Mouse (Mus musculus) granulocyte monocyte progenitor cell, adult 5-6 weeks (primary cell): ENCODE data around the gene Gm17374. TPM values are rescaled to one million over a fixed set of nuclear protein-coding genes. Genes with fewer than 3 reads are reported as not detected.
"Not testable (repeated sequence)": the region's sequence is repeated elsewhere in the genome, so short reads cannot be mapped to it uniquely, and the experiment has no call there.

Source experiments
- ATAC-seq: replicated peaks from 2 replicates; pipeline ENCODE4 v1.8.0; 2016; ENCODE audit warnings: mild to moderate bottlenecking, moderate TSS enrichment, inconsistent platforms; ENCODE audit not compliant: poor library complexity, severe bottlenecking
- total RNA-seq, 2 experiments: library from RNA; stranded (forward) in 1 of 2; stranded (reverse) in 1 of 2; fragments of 200-712, 200-1000 nt in 1 of 2; fragments of >200 nt in 1 of 2; fragmentation: Nextera tagmentation in 1 of 2; gene quantifications; 2 replicates each; pipeline ENCODE4 v1.2.3; 2014 to 2017

Gene Gm17374
- total RNA-seq (2014; fragmentation: Nextera tagmentation) (not detected in 2 replicates), total RNA-seq (2017) (not detected in 2 replicates)

DNA sequence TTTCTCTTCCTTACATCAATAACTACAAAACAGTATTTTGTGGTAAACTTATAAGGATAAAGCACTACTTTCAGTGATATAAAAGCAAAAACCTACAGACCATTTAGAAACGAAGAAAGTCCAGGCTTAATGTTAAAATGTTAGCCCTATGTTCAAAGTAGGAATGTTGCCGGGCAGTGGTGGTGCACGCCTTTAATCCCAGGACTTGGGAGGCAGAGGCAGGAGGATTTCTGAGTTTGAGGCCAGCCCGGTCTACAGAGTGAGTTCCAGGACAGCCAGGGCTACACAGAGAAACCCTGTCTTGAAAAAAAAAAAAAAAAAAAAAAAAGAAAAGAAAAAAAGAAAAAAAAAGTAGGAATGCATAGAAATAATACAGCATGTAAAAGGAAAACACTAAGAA lies at the start of gene Gm17374:
Gene Gm17374 (plus strand): TSS at position 301 of the 400 bp plus-strand sequence.
- not testable (repeated sequence) for ATAC-seq

DNA sequence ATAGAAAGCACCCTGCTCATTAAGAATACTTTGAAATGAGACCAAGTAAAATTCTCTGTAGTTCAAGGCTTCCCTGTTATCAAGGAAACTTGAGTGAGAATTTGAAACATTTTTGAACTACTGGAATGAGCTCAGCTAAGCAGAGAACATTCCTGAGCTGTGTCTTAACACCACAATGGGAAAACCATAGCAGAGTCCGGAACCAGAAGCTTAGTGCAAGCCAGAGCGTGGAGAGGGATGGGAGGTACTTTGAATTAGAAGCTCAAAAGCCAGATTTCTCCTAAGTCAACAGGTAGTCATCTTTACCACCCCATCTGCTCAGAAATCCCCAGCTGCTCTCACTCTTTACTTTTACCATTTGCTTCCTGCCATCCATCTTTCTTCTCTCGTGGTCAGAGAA lies 46.9 kb upstream of the Gm17374 start:
- ATAC-seq = no peak

DNA sequence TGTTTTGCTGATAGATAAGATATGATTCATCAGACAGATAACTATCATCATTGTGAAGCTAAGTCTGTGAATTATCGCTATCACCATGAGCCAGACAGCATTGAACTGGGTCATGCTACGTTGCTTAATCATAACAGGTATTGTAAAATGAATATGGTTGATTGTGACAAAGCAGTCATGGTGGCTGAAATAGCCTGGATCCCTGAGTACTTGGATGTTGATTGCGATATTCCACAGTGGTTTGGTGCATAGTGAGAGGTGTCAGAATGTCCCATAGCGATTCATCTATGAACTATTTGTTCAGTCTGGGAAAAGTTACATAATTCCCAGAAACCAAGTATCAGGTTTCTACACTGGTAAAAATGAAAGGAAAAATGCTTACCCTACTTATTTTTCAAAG lies 44.2 kb upstream of the Gm17374 start:
- no peak for ATAC-seq

DNA sequence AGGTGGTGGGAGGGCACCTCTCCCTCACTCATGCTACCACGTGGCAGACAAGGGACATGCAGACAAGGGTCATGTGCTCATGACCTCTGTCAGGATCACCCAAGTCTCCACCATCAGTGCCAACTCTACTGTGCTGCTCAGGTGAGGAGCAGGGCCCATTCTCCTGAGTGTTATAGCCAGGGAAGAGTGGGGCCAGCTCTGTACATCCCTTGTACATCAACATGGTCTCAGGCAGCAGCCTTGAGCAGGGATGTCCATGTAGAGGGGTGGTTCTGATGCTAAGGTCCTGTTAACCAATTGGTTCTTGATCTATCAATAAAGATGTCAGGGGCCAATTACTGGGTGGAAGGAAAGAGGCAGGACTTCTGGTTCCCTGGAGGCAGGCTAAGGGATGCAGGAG lies 42.9 kb upstream of the Gm17374 start:
- no peak for ATAC-seq

DNA sequence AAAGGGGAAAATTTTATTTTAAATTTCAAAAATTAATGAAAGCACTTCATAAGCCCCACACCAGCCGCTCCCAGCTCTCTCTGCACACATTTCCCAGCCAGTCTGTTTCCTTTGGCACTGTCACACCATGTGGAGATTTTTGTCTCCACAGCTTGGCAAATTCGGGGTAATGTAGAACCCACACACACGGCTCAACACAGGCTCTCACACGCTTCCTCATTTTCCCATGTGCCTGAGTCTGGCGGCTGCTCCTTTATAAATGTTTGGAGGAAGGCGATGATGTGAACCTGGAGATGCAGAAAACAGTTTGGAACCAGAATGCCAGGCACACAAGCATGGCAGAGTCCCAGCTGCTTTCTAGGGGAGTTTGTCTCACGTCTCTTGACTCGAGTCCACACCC lies 38.0 kb upstream of the Gm17374 start:
- ATAC-seq = no peak

DNA sequence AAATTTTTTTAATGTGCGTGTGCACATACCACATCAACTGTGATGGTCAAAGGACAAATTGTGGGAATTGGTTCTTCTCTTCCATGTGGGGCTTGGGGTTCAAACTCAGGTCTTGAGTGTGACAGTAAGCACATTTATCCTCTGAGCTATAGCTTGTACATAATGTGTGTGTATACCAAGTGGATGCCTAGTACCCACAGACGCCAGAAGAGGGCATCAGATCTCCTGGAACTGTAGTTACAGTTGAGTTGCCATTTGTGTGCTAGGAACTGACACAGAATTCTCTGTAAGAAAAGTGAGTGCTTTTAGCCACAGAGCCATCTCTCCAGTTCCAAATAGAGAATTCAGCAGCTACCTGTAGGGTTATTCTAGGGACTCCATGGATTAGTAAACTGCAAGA lies 26.3 kb upstream of the Gm17374 start:
- ATAC-seq = no peak

DNA sequence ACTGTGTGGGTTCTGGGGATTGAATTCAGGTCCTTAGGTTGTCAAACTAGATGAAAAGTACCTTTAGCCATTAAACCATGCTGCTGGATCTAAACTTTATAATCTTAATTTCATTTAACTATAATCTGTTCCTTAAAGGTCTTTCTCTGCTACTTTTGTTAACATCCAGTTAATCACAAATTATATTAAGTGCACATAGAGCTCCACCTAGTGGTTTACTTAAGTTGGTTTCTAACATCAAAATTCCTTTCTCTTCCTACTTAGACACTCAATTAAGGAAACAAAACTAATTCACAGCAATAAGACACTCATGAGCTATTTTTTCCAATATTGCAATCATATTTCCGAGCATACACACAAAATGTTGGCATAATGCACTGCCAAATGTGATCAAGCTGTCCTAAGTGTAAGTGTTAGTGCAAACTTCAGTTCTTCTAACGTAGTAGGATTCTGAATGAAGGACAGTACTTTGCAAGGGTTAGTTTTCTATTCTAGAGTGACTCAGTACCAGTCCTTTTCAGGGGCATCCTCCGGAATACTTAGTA lies 7.4 kb downstream of the Gm17374 start:
- peak; percentile 81 for ATAC-seq

DNA sequence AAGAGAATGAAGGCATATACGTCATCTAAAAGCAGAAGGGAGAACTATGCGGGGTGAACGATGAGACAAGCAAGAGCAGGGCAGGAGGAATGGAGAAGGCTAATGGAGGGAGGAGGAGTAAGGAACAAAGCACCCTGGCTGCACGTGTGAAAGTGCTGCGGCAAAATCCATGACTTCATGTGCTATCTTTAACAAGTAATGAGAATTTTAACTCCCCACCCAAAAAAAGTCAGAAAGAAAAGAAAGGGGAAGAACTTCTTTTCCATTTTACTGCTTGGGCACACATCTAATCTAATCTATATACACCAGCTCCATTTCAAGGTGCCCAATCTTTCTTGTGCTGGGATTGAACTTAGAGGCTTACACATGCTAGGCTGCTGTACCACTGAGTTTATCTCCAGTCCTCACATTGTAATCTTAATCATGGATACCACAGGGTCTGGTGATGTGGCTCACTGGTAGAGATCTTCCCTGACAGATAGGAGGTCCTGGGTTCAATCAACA lies 11.6 kb downstream of the Gm17374 start:
- no peak for ATAC-seq

DNA sequence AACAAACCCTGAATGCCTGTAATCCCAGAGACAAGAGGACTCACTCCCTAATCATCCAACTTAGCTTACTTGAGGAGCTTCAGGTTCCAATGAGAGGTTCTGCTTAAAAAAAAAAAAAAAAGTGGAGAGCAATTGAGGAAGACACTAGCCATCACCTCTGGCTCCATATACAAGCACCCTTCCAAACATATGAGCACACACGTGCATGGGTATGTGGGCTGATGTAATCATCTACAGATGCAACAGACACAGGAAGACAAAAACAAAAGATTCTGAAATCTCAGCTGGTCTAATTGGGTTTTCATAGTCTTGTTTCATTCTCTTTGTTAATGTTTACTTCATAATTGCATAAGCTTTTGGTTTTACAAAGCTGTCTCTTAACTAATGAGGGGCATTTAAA lies 17.2 kb downstream of the Gm17374 start:
- 0 out of 2 replicates have a peak, but pooled peaks have one; percentile 13 for ATAC-seq

DNA sequence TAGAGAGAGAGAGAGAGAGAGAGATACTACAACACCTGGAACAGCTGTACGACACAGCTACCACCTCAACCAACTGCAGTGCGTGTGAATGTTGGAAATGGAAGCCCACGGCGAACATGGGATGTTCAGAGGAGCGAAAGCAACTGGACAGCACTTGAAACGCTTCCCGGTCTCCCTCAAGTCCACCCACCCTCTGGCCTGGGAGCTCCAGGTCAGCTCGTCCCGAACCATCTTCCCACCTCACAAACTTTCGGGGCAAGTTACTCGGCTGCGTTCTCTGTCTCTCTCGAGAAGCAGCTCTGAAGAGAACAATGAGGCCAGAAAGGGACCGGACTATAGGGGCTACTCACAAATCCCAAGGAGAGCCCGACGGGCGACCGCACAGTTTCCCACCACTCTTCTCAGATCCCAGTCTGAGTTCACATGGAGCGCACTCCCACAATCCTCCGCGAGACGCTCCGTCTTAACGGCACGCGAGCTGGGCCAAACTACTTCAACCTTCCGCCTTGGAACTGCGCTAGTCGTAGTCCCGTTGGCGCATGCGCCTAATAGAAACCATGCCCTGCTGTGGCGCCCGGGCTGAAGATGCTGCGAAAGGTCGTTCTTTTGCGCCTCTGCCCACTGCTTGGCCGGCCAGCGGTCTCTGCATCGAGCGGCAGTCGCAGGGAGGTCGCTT lies 18.4 kb downstream of the Gm17374 start, which contains the start of the genes Esf1 and Ndufaf5:
Gene Esf1 (minus strand): TSS at position 438 of the 676 bp plus-strand sequence.
Gene Ndufaf5 (plus strand): TSS at position 523 of the 676 bp plus-strand sequence.
- ATAC-seq = peak; percentile 97

DNA sequence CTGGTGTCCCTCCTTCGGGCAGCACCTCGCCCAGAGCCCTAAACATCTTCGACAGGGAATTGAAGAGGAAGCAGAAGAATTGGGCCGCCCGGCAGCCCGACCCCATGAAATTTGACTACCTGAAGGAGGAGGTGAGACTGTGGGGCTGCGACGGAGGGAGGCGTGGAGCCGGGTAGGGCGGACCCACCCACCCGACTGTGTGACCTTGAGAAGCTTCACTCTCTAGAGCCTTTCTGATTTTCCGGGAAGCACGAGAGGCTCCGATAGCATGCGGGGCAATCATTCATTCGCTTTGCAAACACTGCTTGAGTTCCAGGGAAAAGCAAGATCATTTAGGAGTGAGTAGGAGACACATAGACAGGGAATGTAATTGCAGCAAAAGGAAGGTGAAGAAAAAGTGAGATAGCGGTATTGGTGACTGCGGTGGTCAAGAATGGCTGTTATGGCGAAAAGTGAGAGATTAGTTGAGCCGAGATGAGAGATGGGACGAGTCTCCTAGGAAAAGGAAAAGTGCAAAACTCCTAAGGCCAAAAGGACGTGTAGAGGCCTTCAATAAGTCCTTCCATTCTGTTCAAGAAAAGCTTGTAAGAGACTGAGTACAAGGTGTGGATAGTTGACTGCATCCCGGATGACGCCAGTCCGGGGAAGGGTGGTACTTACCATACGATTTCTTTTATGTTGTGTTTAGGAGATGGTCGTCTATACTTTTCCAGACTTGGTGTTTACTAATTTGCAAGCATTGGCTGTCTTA lies 19.1 kb downstream of the Gm17374 start:
- peak; percentile 73 for ATAC-seq

DNA sequence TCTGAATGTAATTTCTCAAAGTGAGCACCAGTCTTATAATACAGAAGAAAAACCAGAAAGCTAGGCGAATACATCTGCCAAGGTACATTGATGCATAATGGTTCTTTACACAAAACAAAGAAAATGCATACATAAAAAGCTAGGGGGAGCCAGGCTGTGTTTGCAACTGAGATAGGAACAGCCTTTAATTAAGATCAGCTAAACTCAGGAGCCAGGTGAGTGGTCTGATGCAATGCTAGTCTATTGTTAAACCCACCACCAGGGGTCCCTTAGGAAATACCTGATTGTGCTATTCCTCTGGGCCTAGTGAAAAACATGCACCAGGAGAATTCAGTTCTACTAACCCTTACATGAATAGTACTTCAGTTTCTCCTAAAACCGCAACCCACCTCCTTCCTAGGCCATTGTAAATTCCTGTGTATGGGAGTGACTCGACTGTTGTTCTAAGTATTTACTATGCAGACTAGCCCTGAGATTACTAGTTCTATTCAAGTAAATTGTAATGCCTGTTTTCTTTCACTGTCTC lies 33.9 kb downstream of the Gm17374 start:
- not testable (repeated sequence) for ATAC-seq

DNA sequence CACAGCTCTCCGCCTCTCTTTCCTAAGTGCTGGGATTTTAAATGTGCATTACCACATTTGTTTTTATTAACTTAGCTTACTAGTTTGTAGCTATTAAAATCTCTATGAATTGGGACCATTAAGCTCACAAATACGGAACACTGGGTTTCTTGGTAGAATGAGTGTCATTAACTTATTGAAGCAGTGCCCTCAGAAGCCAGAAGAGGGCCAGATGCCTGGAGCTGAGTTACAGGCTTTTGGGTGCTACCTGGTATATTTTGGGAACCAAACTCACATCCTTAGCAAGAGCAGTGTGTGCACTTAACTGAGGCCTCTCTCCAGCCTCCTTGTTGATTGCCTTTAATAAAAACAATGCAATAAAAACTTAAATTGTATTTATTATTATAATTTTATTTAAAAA lies 48.9 kb downstream of the Gm17374 start:
- ATAC-seq = no peak

DNA sequence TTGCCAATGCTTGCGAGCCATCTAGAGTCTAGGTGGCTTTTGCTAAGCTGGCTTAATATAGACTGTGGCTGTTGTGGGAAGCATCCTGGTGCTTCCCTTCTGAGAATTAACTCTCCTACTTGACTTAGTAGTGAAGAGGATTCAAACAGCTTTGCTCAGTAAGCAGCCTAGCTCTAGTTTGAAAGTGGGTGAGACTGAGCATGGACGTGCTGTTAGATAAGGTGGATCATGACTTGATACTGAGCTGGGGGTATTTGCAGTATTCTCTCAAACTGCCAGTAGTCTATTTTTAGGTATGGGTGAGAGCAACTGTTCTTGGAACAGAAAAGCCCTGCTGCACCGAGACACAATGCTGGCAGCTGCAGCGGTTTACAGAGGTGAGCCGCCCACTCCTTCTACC lies 50.7 kb downstream of the Gm17374 start:
- ATAC-seq = no peak

Other genes starting within 250 kb of the Gm17374 start
- gene Tasp1, start 85.2 kb upstream of the Gm17374 start, total RNA-seq (2014; fragmentation: Nextera tagmentation) = 21.0 and 23.5 TPM in 2 replicates
- gene Tasp1, start 85.2 kb upstream of the Gm17374 start, total RNA-seq (2017) = 23.3 and 31.4 TPM in 2 replicates
- gene Esf1, start 18.5 kb downstream of the Gm17374 start, total RNA-seq (2014; fragmentation: Nextera tagmentation) = 25.0 and 36.0 TPM in 2 replicates
- 48.8 and 63.6 TPM in 2 replicates for gene Esf1, start 18.5 kb downstream of the Gm17374 start, total RNA-seq (2017)
- gene Ndufaf5, start 18.6 kb downstream of the Gm17374 start, total RNA-seq (2014; fragmentation: Nextera tagmentation) = 14.7 and 23.7 TPM in 2 replicates
- gene Ndufaf5, start 18.6 kb downstream of the Gm17374 start, total RNA-seq (2017) = 20.1 and 30.9 TPM in 2 replicates
- not detected in 2 replicates for gene Sel1l2, start 237.7 kb downstream of the Gm17374 start, total RNA-seq (2014; fragmentation: Nextera tagmentation)
- gene Sel1l2, start 237.7 kb downstream of the Gm17374 start, total RNA-seq (2017) = not detected in 2 replicates
- 1.6 and 3.0 TPM in 2 replicates for gene Macrod2, start 243.3 kb downstream of the Gm17374 start, total RNA-seq (2014; fragmentation: Nextera tagmentation)
- gene Macrod2, start 243.3 kb downstream of the Gm17374 start, total RNA-seq (2017) = 6.8 and 8.7 TPM in 2 replicates